Mouse (Mus musculus): ENCODE measurements around the gene Vmn2r1. TPM values are rescaled to one million over a fixed set of nuclear protein-coding genes. Genes with fewer than 3 reads are reported as not detected.

The Vmn2r1 gene
- under 1 TPM; 0.12 to 0.16 TPM for total RNA-seq (2021)
- long read RNA-seq, experiment 1: 0 reads
- long read RNA-seq, experiment 2: 0 reads

- intact Hi-C loops (cut with DNase I; ENCODE audit: low total_unique reads): no loop called here
These were observed at the start of gene Vmn2r1 for GRCm38 (mm10) chr3:64081247-64081646. Gene Vmn2r1 (plus strand): TSS chr3:64081547.

GRCm38 (mm10) chr3:64038136-64038841, 43.1 kb upstream of the Vmn2r1 start:
- DNase-seq: no peak
- intact Hi-C loops (cut with DNase I; ENCODE audit: low total_unique reads): no loop called here

More at GRCm38 (mm10) chr3:64081247-64081646, at the start of gene Vmn2r1:
- DNase-seq: no peak

- intact Hi-C loops (cut with DNase I; ENCODE audit: low total_unique reads): no loop called here
- peak; percentile 81 for DNase-seq
These were observed 41.2 kb upstream of the Vmn2r1 start for GRCm38 (mm10) chr3:64039818-64040784.

GRCm38 (mm10) chr3:64112707-64113106, 31.4 kb downstream of the Vmn2r1 start:
- DNase-seq: no peak
- intact Hi-C loops (cut with DNase I; ENCODE audit: low total_unique reads): no loop called here

- DNase-seq: no peak
- intact Hi-C loops (cut with DNase I; ENCODE audit: low total_unique reads): no loop called here
These were observed 32.2 kb downstream of the Vmn2r1 start for GRCm38 (mm10) chr3:64113352-64114046.

- intact Hi-C loops (cut with DNase I; ENCODE audit: low total_unique reads): no loop called here
- DNase-seq: no peak
These were observed 60.6 kb downstream of the Vmn2r1 start, which contains the start of gene Vmn2r2 for GRCm38 (mm10) chr3:64141878-64142508. Gene Vmn2r2 (minus strand): TSS chr3:64141928.

Other genes with a start within 250 kb of the Vmn2r1 start
- gene Plch1, start 182.1 kb upstream of the Vmn2r1 start, total RNA-seq (2021): under 1 TPM in 1 of 2 experiments, not detected in 1; 0.10 TPM
- gene E130311K13Rik, start 152.1 kb upstream of the Vmn2r1 start, total RNA-seq (2021): 1 to 10 TPM; 3.3 to 4.0 TPM
- gene Slc33a1, start 116.8 kb upstream of the Vmn2r1 start, total RNA-seq (2021): 1 to 10 TPM; 5.8 to 7.0 TPM
- gene Gmps, start 105.4 kb upstream of the Vmn2r1 start, total RNA-seq (2021): 10 to 100 TPM; 12.7 to 13.3 TPM
- gene Vmn2r2, start 60.4 kb downstream of the Vmn2r1 start, total RNA-seq (2021): not detected
- not detected for gene Vmn2r3, start 208.2 kb downstream of the Vmn2r1 start, total RNA-seq (2021)

Measured in gastrocnemius, postnatal 14 days (tissue).